Mouse (Mus musculus): Measurements from ENCODE around the gene Parvb.

GRCm38 (mm10) chr15:84252645-84253044 is 20.8 kb downstream of the Parvb start:
- TF ChIP-seq TAL1 (conservative IDR thresholded peaks at IDR 0.05; ENCODE audit: low read depth, low read length): no peak
- no peak for TF ChIP-seq CTCF (IDR thresholded peaks at IDR 0.05; ENCODE audit: low read depth, low read length)
- no peak for TF ChIP-seq GATA2 (IDR thresholded peaks at IDR 0.05; ENCODE audit: borderline replicate concordance, low read depth, low read length)
- no peak for TF ChIP-seq GATA1 (IDR thresholded peaks at IDR 0.05; ENCODE audit: borderline replicate concordance, low read length)
- no peak for TF ChIP-seq POLR2AphosphoS5 (IDR thresholded peaks at IDR 0.05; ENCODE audit: insufficient replicate concordance, low read depth, low read length)

All from G1E (cell line).